Mouse (Mus musculus) kidney, adult 11 months (tissue): ENCODE data around the gene Zbtb49.

Experiments
- DNase-seq: peaks from one replicate; pipeline ENCODE4 v3.0.0; 2022

The Zbtb49 gene

DNA sequence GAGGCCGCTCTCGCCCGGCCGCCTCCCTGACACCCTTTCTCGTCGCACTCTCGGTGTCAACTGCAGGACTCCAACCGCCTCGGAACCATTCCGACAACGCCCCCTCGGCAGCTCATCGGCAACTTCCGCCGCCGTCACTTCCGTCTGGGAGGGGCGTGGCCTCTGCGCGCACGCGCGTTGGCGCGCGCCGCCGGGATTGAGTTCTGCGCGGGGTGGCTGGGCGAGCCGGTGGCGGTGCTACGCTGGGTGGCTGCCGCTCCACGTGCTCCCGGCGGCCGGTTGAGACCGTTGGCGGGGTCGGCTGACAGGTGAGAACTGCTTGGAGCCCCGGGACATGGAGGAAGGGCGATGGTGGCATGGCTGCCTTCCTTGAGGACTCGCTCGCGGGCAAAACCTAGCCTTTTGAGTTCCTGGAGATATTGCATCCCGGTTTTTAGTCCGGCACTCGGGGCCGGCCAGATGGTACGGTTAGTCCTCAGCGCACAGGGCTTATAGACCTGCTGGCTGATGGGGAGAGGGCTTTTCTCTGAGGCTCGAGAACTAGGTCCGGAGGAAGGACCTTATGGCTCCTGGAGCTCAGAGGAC lies at the start of gene Zbtb49, which contains the start of gene Lyar:
Gene Zbtb49 (minus strand): TSS at position 130 of the 585 bp plus-strand sequence.
Gene Lyar (plus strand): TSS at position 143 of the 585 bp plus-strand sequence.
- DNase-seq: peak; percentile 88

DNA sequence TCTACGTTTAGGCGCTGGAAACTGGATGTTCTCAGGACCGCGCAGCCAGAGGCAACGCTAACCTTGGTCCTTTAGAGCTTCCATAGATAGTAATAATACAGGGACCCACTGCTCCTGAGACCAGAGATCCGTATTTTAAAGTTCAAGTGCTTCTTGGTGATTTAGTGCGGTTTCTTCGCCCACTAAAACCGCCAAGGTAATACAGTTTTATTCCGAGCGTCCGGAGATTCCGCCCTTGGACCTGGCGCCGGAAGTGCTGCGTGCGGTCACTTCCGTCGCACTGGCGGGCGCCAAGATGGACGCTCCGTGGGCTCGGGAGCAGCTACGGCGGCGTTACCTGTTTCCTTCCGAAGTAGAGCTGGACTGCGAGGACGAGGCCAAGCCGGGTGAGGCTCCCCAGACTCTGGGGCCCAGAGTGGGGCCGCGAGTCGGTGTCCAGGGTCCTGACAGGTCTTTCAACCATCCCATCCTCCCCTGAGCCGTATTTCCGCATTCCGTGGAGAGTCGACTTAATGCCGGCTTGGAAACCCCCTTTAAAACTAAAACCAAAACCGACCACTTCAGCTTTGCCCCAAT lies 39.9 kb upstream of the Zbtb49 start, which contains the start of gene Tmem128:
Gene Tmem128 (plus strand): TSS at position 79 of the 576 bp plus-strand sequence.
- peak; percentile 63 for DNase-seq

DNA sequence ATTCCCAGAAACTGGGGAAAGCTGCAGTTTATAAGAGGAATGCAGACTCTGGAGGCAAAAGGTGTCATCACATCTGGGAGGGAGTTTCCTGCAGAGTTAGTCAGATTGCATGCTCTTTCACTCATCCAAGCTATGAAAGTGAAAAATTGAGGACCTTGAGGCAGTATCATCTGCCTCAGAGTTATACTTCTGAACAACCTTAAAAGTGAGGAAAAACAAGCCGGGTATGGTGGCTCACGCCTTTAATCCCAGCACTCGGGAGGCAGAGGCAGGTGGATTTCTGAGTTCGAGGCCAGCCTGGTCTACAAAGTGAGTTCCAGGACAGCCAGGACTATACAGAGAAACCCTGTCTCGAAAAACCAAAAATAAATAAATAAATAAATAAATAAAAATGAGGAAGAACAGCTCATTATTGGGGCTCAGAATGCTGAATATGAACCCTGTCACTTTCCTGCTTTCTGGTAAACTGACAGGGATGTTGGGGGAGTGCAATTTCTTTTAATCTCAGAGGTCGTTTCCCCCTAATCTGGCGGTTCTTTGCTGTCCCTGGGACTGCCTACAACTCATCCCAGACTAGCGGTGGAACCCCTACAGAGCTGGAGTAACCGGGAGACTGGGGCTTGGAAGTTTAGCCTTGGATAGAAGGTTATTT lies 39.3 kb upstream of the Zbtb49 start:
- no peak for DNase-seq

DNA sequence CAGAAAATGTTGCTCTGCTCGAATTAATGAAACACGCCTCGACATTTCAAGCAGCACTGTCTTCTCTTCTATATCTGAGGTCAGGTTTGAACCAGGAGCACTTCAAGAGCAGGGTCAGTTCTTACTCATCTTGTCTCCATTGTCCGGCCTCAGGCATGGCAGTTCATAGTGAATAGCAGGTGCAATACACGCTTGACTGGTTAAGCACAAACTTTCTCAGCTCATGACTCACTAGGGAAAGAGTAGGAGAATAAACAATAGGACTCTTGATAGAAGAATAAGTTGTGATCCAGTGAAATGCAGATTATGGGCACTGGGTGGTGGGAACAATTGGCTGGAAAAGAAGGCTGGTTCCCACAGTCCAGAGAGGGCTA lies 38.5 kb upstream of the Zbtb49 start:
- no peak for DNase-seq

DNA sequence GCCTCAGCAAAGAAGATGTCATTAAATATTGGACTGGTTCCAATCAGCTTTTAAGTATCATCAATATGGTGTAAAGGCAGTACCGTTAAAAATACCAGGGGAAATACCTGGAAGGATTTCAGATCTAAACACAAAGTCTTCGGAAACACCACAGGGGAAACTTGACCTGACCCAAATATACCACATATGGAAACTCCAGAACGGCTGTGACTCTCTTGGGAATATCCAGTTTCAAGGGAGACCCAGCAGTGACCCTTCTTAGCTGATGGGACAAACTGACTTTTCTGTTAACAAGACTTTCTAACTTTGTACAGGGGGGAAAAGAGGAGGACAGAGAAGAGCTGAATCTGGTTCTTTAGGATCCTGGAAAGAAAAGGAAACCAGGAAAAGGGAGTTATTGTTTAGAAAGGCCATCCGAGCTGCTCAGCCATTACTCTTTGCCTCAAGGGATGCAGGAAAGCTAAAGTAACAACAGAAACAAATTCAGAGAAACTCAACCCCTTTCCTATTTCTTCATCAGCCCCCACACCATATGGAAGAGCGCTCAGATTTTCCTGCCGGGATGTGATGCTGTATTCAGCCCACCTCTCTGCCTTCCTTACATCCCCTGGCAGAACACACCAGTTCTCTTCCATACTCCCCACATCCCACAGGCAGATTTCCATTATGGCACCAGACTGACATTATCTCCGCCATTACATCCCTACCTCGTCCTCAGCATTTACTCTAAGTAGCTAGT lies 37.9 kb upstream of the Zbtb49 start:
- no peak for DNase-seq

DNA sequence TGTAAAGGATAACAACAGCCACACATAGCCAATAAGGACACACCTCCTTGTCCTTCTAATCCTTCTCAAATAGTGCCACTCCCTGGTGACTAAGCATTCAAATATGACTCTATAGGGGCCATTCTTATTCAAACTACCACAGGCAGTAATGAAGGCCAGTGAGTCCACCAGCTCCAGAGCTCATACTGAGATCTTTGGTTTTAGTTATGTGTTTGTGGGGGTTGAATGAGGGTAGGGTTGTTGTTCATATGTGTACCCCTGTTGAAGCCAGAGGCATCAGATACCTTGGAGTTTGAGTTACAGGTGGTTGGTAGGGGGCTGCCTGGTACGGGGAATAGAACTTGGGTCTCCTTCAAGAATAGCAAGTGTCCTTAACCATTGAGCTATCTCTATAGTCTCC lies 36.3 kb upstream of the Zbtb49 start:
- no peak for DNase-seq

DNA sequence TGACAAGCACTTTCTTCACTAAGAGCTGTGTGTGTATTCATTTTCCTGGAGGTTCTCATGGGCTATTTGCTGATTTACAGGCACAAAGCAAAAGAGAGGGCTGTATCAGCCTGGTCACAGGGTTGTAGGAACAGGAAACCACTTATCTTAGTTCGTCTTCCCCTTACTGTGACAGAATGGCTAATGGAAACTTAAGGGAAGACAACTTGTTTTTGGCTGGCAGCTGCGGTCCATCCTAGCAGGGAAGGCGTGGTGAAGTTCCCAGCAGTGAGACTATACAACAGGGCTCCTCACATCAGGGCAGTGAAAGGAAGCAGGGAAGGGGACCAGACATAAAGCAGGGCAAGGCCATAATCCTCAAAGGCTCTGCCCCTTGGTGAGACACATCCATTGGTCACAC lies 35.4 kb upstream of the Zbtb49 start:
- DNase-seq: no peak

DNA sequence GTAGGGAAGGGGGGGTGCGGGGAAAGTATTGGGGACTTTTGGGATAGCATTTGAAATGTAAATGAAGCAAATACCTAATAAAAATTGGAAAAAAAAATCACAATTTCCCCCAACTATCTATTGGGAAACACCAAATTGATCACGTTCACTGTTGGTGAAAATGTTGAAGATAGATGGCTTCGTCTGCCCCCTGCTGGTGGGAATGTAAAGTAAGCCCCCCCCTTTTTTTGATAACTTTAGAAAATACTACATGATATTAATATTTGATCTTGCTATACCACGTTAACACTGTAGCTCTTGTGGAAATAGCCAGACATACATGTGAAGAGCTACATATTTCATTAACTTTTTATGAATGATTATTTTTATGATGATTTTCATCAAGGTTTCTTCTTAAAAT lies 34.9 kb upstream of the Zbtb49 start:
- no peak for DNase-seq

DNA sequence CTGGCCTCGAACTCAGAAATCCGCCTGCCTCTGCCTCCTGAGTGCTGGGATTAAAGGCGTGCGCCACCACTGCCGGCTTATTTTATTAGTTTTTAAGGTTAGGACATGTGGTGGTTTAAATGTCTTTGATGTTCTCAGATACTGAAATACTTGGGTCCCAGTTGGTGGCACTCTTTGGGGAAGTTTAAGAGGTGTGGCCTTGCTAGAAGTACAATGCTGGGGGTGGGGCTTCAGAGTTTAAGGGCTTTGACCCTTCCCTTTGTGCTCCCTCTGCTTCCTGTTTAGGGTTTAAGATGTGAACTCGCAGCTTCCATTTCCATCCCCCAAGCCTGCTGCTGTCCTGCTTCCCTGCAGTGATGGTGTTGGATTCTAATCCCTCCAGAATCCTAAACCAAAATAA lies 21.7 kb upstream of the Zbtb49 start:
- DNase-seq: no peak

DNA sequence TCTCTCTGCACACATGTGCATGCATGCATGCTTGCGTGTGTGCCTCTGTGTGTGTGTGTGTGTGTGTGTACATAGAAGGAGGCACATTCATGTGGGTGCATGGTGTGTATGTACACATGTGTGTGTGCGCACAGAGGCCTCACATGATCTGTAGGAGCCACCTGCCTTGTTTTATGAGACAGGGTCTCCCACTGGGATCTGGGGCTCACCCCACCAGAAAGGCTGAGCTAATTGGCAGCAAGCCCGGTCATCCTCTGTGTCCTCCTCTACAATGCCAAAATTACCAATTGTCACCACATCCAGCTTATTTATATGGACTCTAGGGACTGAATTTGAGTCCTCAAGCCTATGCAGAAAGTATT lies 21.2 kb upstream of the Zbtb49 start:
- no peak for DNase-seq

DNA sequence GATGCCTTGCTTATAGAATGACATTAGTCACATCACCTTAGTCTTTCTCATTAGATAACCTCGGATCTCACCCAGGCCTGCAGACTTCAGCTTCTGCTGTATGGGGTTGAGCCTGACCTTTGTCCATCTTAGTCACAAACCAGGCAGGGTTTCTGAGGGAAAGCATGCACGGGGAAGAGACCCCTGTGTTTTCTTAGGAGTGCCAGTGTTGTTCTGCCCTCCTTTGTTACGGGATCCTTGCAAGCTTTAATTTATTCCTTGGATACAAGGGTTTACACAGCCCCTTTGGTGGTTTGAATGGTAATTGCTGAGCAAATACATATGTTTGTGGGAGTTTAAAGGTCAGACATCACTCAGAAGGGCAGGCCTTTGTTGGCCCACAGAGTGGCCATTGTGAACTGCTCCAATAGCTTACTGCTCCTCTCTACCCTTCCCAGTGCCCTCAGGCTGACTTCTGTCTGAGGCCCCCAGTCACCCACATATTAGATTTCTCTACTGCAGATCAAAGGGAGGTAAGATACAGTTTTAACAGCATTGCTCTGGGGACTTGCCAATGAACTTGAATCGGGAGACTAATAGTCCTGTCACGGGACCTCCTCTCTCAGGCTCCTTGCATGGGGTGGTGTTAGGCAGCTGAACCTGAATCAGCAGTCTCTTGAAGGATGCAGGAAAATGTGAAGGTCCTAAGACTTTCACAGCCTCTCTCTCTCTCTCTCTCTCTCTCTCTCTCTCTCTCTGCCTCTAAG lies 20.6 kb upstream of the Zbtb49 start:
- no peak for DNase-seq

DNA sequence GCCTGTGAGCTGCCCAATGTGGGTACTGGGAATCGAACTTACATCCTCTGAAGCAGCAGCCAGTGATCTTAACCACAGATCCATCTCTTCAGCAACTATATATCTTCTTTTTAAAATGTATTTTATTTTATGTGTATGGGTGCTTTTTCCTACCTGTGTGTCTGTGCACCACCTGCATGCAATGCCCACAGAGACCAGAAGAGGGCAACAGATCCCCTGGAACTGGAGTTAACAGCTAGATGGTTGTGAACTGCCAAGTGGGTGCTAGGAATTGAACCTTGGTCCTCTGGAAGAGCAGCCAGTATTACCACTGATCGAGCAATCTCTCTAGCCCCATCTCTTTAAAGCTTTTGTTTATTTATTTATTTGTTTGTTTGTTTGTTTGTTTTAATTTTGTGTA lies 16.4 kb upstream of the Zbtb49 start:
- no peak for DNase-seq

DNA sequence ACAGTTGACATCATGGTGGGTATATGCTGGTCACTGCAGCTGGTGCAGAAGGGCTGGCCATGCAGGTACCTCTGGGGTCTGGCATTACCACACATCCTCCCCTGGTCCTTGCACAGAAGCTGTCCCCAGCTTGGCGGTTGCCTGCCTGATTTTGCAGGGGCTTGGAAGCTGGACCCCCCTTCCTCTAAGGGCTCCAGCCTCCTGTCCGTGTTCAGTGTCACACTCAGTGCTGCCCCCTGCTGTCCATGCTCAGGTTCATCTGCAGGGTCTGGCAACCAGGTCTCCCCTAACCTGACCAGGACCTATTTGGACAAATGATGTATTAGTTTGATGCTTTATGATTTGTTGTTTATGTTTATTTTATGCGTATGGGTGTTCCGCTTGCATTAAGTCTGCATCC lies 15.2 kb upstream of the Zbtb49 start:
- DNase-seq: no peak

DNA sequence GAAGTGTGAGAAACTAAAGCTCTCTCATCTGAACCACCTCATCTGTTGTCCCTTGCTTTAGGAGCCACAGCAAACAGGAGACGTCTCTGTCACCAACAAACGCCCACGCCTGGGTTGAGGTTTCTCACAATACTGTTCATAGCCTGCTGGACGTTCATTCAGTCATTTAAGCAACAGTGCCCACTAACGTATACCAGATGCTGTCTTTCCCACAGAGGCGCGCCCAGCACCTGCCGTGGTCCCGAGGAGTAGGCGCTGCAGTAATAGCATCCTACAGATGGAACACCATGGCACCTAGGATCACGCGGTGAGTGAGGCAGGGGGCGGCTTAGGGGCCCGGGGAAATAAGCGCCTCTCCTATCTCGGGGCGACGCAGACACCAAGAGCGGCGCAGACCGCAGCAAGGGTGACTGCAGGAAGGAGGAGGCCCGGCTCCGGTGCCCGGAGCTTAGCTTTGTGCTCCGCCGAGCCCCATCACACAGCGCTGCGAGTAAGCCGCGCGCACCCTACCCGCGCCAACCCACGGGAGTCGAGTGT lies 418 bp downstream of the Zbtb49 start:
- no peak for DNase-seq

DNA sequence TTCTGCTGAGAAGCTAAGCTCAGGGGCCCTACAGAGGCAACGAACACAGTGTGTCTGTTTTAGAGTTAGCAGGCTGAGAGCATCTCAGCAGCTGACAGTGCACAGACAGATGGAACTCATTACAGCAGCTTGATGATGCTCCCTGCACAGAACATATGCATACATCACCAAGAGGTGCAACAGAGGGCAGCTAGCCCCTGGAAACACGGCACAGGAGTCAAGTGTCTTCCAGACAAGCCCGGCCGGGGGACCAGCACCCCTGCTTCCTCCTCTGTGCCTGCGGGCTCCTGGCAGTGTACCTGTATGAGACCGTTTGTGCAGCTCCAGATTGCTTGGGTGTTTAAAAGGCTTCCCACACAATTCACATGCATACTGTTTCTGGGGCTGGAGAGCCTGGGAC lies 7.2 kb downstream of the Zbtb49 start:
- no peak for DNase-seq

DNA sequence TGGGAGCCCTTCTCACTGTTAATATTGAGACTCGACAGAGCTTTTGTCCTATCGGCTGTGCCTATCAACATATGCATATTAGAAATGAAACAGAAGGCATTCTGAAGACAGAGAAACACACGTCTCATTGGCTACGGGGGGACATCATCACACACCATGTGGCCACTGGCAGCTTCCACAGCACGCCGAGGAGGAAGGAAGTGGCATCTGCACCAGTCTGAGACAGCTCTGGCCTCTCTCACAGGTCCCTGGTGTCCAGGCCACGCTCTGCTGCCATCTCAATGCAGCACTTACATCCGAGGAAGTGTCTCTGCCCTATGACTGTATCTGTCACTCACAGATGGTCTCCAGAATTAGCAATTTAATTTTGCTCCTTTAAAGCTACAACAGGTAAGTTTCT lies 8.6 kb downstream of the Zbtb49 start:
- no peak for DNase-seq

DNA sequence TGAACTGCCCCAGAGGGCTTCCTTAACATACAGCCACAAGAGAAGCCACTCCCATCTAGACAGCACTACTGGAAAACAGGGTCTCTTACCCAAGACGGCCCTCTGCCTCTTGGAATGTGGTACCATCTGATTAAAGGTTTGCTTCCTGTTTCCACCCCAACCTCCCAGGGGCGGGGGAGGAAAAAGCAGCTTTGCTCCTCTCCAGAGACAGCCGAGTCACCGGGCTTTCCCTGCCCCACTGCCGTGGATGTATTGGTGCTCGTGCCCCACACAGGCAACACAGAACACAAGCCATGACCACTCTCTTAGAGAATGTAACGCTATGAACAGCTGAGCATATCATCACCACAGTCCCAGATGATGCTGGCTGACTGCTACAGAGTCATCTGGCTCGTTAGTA lies 11.3 kb downstream of the Zbtb49 start:
- DNase-seq: no peak

DNA sequence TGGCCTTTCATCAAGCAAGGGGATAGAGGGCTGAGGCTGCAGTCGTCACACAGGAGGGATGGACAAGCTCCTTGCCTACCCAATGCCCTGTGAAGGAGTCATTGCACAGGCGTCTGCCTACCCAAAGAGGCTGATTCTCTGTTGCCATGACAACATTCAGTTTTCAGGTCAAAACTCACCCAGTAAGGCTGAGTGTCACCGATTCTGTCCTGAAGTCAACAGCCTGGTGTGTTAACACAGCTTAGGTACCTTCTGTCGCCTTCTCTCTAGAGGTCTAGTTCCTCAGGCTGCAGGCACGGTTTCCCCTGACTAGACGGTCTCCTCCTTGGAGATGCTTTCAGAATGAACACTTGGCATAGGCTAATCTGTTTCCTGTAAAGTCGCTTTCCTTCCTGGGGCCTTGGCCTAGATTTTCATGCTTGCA lies 14.9 kb downstream of the Zbtb49 start:
- DNase-seq: no peak

DNA sequence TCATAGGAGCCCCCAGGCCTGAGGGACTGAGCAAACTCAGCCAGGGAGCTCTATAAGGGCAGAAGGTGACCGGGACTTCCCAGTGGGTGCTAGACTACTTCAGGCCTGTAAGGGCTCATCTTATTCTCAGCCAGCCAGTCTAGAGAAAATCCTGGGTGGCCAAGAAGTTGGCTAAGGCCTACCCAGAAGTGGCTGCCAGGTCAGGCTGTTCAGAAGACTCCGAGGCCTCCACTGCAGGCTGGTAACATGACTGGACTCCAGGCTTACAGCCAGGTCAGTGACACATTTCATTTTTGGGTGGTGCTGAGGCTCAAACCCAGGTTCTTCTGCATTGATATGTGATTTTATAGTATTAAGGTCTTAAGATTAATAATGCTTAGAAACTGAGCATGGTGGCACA lies 20.6 kb downstream of the Zbtb49 start:
- no peak for DNase-seq

DNA sequence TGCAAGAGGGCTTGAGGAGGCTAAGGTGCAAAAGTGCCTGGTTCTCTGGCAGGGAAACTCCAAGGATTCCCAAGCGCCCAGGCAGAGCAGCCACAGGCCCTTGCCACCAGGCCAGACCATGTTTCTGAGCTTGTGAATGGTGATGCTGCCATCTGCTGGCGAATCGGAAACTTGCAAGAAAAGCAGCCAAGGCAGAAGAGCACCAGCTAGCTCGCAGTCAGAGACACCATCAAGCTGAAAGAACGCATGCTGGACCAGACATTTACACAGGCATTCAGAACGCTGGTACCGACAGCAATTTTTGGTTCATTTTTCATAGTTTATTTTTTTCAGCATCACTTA lies 22.8 kb downstream of the Zbtb49 start:
- DNase-seq: peak; percentile 64

DNA sequence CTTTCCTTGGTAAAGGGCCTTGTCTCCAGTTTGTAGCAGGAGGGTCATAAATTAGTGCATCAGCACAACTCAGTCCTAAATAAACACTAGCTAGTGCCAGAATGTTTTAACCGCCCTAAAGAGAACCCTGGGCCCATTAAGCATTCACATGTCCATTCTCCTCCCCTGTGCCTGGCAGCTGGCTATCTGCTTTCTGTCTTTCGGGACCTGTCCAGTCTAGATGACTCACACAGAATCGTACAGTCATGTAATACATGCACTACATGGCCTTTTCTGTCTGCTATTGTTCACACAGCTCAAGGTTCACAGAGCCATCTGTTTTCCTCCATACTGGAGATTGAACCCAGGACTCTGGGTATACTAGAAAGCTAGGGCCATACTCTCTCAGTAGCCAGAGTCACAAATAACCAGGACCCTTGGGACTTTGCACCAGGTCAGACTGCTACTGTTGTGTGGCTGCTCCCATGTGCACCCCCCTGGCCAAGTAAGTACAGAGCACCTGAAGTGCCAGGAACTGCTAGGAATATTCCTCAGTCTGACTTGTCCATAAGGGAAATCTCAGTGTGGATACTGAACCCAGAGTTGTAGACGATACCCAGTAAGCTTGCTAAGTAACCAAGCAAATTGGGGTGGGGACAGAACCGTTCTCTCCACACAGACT lies 23.3 kb downstream of the Zbtb49 start:
- DNase-seq: no peak

DNA sequence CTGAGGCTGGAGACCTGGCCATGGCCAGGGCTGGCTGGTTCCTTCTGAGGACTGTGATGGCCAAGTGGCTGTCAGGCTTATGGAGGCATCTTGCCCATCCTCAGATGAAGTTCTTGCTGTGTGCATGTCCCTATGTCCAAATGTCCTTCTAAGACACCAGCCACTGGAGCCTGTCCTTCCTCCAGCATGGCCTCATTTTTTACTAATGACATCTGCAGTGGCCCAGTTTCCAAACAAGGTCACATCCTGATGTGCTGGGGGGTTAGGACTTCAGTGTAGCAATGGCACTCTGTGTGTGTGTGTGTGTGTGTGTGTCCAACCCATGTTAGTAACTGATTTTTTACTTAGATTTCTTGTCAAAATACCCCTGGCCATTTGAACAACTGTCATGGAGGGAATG lies 24.3 kb downstream of the Zbtb49 start:
- no peak for DNase-seq

DNA sequence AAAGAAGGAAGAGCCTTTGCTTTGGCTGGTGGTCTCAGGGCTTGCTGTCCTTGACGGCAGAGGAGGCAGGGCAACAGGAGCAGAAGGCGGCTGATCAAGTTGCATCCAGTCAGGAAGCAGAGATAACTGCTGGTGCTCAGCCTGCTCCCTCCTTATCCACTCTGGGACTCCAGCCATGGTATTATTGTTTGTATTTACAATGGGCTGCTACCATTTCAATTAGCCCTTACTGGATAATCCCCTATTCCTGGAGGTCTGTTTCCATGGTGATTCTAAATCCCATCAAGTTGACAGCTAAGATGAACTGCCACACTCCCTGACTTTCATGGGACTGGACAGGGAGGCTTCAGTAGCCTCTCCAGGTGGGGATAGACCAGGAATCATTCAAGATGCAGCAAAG lies 25.3 kb downstream of the Zbtb49 start:
- DNase-seq: no peak
